Mouse (Mus musculus) mouse trophoblast stem cell (cell line): ENCODE results near the gene E2f6.

Source experiments
- in situ Hi-C, 2 experiments: fragments of 300-500 bp; cut with MseI, MboI; formaldehyde crosslinking; loops; 2 replicates in 1 of 2; 3 replicates in 1 of 2; pipeline ENCODE4 v1.15.1; 2025

The E2f6 gene

GRCm38 (mm10) chr12:16870405-16871068 lies 59.8 kb downstream of the E2f6 start:
- in situ Hi-C loops = no loop called here

- in situ Hi-C loops = no loop called here
Observed at GRCm38 (mm10) chr12:16872006-16872405, 61.2 kb downstream of the E2f6 start.

- in situ Hi-C loops = no loop called here
Observed at GRCm38 (mm10) chr12:16872926-16873464, 62.2 kb downstream of the E2f6 start.

- in situ Hi-C loops = no loop called here
Observed at GRCm38 (mm10) chr12:16873549-16873948, 62.8 kb downstream of the E2f6 start.

GRCm38 (mm10) chr12:16874086-16874485 lies 63.3 kb downstream of the E2f6 start:
- in situ Hi-C loops = no loop called here

- in situ Hi-C loops = no loop called here
Observed at GRCm38 (mm10) chr12:16875269-16875668, 64.5 kb downstream of the E2f6 start.

- in situ Hi-C loops = no loop called here
Observed at GRCm38 (mm10) chr12:16875678-16876077, 64.9 kb downstream of the E2f6 start.

GRCm38 (mm10) chr12:16876667-16877066 lies 65.9 kb downstream of the E2f6 start:
- in situ Hi-C loops = no loop called here

GRCm38 (mm10) chr12:16877141-16877540 lies 66.4 kb downstream of the E2f6 start:
- in situ Hi-C loops = no loop called here

- in situ Hi-C loops = no loop called here
Observed at GRCm38 (mm10) chr12:16877679-16878078, 66.9 kb downstream of the E2f6 start.

GRCm38 (mm10) chr12:16879369-16879768 lies 68.6 kb downstream of the E2f6 start:
- in situ Hi-C loops = no loop called here

- in situ Hi-C loops = no loop called here
Observed at GRCm38 (mm10) chr12:16880077-16880476, 69.3 kb downstream of the E2f6 start.

GRCm38 (mm10) chr12:16882442-16882841 lies 71.7 kb downstream of the E2f6 start:
- in situ Hi-C loops = no loop called here

GRCm38 (mm10) chr12:16883111-16883510 lies 72.3 kb downstream of the E2f6 start:
- in situ Hi-C loops = no loop called here

GRCm38 (mm10) chr12:16884534-16884933 lies 73.8 kb downstream of the E2f6 start:
- in situ Hi-C loops = no loop called here

GRCm38 (mm10) chr12:16886354-16886753 lies 75.6 kb downstream of the E2f6 start:
- in situ Hi-C loops = no loop called here
